Mouse (Mus musculus) T-cell, adult 2 months (primary cell): Measurements from ENCODE around the gene Mogs.

Experiments
- DNase-seq: peaks from one replicate; pipeline ENCODE4 v3.0.0; 2022; ENCODE audit warnings: low spot score

Mogs gene

DNA sequence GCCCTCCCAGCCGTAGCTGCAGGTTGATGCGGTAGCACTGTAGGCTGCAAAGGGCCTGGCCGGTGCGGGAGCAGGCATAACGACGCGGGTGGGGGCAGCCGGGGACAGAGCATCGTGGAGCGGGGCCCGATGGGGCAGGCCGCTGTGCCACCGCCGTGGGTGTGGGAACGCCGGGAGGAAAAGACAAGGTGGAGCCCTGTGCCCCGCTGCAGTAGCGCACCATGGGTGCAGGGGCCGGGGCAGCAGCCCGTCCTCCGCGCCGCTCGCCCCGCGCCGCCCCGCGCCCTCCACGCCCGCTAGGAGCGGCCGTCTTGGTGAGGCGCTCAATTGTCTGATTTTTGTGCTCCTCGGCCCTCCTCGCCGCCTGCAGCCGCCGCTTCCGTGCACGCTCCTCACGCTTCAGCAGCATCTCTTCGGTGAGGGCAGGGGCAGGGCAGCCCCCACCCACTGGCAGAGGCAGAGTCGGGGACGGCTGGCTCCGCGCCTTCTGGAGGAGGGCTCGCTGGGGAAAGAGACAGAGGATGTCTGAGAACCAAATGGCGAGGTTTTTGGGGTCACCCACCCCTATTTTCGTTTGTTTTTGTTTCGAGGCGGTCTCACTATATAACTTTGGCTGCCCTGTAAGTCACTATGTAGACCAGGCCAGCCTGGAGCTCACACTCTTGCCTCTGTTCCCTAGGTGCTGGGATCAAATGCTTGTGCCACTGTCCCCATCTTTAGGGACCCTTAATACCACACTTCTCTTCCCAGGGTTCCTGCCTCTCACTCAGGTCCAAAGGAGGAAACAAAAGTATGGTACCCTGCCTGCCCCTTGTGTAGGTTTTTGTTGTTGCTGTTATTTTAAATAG, 6.8 kb downstream of the Mogs start:
- DNase-seq = no peak

DNA sequence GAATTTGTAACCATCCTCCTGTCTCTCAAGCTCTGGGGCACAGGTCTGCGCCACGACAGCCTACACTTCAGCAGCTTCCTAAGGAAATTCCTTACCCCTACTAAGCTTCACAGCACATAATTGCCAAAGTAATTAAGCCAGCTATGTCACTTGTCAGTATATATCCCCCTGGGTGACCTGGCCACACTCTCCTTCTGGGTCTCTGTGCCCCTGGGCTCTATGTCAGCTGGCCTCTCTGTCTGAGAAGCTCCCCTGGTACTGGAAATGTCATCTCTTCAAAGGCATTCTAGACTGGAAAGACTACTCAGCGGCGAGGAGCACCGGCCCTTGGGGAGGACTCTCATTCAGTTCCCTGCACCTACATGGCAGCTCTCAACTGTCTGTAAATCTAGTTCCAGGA, 7.7 kb downstream of the Mogs start:
- DNase-seq = no peak

DNA sequence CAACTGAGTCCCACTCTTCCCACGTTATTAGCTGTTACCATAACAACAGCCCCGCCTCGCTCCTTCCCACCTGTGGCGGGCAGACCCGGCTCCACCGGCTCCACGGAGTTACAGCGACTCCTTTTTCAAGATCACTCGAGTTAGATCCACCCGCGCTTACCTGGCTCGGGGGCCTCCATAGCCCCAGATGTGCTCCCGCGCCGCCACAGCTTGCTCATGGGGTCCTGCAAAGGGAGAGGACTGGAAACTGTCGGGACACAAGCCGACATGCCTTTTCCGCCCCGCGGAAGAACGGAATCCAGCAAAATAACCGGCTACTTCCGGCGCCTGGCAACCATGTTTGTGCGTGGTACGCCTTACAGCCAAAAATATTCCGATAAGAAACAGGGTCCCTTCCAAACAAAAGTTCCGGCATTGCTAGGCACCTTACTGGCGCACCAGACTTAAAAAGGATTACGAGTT, 9.6 kb downstream of the Mogs start:
- peak; percentile 95 for DNase-seq

DNA sequence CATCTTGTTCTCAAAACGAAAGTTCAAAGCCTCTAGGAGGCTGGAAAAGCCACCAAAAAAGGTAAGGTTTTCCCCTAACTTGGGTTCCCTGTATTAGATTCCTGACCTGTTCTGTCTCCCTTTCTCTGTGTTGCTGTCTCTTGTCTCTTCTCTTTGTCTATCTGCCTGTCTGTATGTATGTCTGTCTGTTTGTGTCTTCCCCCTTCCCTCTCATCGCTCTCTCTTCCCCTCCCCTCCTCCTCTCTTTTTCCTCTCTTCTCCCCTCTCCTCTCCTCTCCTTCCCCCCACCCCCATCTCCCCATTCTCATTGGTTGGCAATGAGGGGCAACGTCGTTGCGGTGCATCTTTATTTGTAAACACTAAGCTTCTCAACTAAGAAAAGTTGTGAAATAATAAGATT, 10.0 kb downstream of the Mogs start, which contains the start of gene Ino80b:
Ino80b (minus strand) TSS at position 101 of the 400 bp plus-strand sequence.
- no peak for DNase-seq

DNA sequence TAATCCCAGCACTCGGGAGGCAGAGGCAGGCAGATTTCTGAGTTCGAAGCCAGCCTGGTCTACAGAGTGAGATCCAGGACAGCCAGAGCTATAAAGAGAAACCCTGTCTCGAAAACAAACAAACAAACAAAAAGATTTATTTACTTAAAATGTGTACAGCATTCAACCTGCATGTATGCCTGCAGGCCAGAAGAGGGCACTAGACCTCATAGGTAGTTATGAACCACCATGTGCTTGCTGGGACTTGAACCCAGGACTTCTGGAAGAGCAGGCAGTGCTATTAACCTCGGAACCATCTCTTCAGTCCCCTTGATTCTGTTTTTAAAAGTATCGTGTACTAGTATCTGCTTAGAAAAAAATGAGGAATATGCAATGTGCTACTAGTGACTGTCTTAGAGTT, 12.1 kb downstream of the Mogs start:
- DNase-seq = no peak

DNA sequence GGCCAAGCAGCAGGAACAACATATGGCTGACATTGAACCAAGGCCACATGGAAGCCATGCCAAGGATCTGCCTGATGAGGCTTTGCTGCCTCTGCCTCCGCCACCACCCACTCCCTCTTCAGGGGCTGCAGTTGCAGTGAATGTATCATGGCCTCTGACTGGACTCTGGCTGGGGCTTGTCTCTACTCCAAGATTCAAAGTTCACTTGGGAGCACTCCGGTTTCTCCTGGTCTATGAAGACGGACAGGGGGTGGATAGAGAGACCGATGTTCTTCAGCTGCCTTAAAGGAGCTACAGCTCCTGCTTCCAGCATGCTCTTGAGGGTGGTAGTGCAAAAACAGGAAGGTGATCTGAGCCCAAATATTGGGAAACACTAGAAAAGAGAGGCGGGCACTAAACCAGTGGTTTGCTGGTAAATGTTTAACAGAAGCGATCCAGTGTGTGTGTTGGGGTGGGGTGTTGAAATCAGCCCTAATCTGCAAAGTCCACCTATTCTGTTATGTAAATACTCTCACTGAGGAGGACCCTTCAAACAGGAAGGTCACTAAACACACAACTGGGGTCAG, 16.3 kb downstream of the Mogs start:
- DNase-seq = no peak

DNA sequence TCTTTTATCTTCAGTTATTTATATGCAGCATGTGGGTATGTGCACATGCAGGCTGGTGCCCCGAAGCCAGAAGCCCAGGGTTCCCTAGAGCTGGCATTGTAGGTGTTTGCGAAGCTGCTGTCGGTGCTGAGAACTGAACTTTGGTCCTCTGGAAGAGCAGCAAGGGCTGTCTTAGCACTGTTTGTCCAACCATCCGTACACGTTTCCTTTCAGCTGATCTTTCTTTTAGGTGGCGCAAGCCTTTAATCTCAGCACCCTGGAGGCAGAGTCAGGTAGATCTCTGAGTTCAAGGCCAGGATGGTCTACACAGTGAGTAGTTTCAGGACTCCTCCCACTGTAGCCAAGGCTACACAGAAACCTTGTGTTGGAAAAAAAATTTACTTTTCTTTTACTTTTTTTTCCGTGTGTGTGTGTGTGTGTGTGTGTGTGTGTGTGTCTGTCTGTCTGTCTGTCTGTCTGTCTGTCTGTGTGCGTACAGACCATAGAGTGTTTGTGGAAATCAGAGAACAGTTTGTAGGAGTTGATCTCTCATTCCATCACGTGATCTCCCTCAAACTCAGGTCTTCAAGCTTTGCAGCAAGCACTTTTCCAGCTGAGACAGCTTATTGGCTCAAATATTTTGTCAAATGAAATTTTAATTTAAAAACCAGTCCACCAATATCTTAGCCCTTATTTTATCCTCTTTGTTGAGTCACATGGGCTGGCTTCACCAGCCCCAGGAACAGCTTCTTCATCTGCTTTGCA, 17.1 kb downstream of the Mogs start:
- no peak for DNase-seq

DNA sequence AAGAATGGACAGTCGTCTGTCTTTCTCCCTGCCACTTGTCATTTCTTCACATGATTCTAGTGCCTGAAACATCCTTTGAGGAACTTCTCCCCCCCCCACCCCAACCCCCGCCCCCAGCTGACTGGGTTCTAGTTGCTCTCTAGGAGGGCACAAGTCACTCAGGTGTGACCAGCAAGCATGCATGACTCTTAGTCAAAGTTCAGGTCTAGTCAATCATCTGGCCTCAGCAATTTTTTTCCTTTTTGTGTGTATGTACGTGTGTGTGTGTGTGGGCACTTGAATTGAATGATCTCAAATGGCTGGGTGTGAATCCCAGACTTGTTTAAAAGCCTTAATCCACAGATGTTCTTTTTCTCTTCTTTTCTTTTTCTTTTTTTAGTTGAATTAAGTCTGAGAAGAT, 18.9 kb downstream of the Mogs start:
- no peak for DNase-seq

DNA sequence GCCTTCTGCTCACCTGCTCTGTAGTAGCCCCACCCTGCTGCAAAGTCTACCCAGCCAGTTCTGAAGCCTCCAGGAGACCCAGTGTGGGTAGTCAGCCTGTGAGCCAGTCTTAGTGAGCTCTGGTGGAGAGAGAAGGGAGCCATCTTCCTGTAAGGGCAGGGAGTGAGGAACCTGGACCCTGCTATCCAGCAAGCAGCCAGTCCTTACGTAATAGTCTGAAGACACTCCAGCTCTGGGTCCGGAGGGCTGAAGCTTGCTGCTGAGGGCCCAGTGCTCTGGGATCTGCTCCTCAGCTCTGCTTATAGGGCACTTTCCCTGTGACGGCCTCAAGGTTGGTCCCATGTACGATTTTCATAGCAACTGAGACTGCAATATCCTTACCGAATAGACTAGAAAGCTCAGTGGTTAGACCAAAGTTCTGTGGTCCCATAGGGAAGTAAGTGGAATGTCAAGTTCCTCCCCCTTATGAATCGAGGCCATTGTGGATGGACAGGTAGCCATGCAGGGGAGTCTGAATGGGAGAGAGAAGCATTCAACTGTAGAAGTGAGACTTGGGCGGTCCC, 19.7 kb downstream of the Mogs start, which contains the start of gene Rtkn:
Rtkn (plus strand) TSS at position 513 of the 563 bp plus-strand sequence.
- DNase-seq = no peak

DNA sequence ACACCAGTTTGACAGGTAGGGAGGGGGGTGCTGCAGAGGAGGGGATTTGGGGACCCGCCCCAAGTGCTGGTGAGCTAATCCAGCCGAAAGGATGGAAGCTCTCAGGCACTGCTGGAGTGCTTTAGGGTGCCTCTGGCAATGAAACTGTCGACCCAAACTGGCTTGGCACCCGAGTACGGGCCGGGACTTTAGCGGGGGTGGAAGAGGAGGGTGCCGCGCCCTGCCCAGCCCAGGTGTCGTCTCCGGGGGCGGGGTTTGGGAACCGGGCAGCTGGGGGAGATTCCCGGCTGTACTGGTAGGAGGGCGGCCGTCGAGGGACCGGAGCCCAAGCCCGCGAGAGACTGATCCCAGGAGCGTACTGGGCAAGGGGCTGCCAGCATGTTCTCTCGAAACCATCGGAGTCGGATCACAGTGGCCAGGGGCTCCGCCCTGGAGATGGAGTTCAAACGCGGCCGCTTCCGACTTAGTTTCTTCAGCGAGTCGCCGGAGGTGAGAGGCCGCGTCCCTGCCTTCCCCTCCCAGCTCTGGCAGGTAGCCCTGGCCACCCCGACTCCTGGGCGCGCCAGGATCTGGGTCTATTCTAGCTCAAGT, 20.4 kb downstream of the Mogs start:
- no peak for DNase-seq

DNA sequence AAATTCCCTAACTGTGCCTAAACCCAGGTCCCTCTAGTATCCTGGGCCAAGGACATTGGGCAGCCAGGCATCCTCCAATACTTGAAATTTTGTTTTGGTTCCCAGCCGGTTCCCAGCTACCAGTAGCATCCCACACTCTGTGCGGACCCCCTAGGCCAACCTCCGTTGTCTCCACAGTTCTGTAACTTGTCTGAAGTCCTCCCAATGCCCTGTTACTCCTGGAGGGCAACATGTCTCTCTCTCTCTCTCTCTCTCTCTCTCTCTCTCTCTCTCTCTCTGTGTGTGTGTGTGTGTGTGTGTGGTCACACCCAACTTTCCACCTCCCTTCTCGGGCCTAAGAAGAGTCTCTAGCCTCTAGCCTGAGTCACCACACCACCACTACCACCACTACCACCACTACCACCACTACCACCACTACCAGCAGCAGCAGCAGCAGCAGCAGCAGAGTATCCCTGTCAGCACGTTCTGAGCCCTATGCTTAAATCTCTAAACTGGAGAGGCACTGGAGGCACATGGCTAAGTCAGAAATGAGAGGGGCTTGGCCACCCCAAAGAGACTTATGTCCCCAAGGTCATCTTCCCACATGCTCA, 21.1 kb downstream of the Mogs start:
- no peak for DNase-seq

DNA sequence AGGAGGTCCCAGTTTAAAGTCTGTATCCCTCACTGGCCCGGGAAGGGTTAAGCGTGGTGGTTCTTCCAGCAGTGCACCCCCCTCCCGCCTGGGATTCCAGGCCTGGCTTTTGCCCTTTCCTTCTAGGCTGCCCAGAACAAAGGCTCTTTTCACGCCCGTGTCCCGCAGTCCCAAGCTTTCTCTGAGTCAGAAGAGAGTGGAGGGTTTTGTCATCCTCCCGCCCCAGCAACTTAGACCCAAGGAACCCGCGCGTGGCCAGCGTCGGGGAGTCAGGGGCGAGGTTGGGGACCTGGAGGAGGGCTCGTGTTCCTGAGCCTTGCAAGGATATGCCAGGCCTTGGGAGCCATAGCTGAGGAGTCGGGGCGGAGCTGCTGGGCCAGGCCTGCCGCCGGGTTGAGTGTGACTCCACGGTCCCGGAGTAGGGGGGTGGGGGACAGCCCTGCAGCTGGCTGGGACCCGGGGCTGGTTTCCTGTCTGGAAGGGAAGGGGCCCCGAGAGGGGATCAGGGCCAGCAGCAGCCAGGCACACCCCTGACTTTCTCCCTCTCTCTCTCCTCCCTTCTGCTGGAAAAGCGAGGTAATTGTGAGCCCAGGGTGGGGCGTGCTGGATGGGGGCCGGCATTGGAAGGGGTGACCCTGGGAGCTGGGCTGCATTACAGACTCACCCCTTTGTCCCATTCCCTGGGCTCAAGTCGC, 21.7 kb downstream of the Mogs start:
- no peak for DNase-seq

DNA sequence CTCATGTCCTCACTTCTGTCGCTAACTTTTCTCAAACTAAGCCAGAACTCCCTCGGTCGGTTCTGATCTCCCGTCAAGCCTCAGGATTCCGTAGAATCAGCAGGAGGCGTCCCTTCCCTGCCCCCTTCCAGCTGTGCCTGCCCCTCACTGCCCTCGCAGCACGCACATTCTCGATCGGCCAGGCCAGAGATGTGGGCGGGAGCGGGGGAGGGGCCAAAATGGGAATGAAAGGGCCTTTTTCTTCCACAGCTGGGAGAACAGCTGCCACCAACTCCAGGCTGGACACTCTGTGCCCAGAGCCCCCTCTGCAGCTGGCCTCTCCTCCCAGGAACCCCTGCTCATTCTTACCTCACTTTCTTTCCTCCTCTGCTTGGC, 22.3 kb downstream of the Mogs start:
- DNase-seq = no peak

DNA sequence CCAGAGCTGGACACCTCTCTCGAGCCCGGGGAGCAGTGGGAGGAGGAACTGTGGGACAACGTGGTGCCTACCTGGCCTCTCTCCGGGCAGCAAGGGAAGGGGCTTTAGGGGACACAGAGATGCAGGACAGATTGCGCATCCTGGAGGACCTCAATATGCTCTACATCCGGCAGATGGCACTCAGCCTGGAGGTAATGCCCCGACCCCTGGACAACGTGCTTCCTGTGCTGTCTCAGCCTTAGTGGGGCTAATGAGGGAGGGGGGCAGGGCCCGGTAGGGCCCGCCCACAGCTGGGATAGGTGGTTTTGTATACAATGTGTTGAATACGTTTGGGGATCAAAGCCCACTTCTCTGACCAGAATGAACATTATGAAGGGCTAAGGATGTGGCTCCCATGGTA, 22.8 kb downstream of the Mogs start:
- no peak for DNase-seq

DNA sequence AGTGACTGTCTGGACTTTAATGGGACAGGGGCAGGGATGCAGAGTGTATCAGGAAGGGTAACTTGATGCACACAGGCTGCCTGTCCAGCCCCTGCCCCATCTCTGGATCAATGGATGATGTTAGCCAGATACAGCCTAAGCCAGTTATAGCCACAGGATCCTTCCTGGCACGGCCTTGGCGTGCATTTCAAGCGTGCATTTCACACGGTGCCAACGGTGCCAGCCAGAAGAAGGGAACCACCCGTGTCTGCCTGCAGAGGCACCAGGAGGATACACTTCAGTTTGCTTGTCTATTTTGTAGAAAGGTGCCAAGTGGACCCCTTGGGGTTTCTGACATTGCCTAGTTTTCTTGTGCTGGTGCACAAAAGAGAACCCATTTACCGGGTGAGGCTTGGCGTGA, 24.7 kb downstream of the Mogs start:
- DNase-seq = no peak

DNA sequence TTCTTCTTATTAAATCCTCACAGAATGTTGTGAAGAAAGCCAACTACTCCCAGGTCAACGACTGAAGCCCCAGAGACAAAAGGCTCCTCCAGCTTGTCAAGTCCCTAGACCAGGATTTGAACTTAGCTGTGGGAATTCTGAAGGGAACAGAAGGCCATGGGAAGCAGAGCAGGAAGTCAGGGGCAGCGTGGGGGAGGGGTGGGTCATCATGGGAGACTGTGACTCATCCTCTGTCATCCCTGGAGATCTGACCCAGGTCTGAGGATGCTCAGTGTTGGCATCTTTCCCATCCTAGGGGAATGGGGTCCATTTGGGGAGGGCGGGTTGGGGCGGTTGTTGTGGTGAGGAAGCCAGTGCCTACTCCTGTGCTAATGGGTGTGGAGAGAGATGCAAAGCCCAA, 26.3 kb downstream of the Mogs start:
- no peak for DNase-seq

DNA sequence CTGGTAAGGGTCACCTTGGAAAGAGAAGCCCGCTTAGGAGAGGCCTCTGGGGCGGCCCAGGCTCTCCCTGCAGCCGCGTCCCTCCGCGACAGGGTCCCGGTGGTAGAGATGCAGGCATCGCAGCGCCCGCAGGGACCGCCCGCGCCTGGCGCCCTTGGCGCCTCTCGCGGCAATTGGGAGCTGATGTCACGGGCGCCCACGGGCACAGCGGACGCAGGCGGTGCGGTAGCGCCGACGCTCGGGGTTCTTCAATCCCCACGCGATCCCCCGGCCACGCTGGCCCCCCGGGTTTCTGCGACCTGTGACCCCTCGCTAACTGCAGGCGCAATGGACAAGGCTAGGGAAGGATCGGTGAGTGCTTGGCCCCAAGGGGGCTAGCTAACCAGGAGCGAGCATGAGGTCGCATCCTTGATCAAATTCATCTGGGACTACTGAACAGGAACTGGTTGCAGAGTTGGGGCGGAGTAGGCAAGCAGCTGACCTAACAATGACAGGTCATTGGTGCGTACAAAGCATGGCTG, 27.0 kb downstream of the Mogs start:
- DNase-seq = no peak

DNA sequence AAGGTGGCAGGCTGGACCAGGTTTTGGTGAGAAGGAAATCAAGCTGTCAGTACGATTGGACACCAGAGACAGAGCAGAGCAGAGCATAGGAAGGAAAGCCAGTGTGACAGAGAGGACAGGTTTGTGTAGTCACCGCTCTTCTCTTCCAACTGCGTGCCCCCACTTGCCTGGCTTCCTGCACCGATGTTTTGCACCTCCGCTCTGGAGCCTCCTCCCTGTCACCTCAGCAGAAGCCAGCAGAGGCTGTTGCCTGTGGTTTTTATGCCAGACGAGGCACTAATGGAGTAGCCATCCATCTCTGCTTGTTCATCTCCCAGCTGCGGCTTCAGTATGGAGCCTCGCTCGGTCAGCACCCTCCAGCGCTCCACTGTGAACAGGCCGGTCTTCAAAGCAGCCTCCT, 27.6 kb downstream of the Mogs start:
- no peak for DNase-seq

DNA sequence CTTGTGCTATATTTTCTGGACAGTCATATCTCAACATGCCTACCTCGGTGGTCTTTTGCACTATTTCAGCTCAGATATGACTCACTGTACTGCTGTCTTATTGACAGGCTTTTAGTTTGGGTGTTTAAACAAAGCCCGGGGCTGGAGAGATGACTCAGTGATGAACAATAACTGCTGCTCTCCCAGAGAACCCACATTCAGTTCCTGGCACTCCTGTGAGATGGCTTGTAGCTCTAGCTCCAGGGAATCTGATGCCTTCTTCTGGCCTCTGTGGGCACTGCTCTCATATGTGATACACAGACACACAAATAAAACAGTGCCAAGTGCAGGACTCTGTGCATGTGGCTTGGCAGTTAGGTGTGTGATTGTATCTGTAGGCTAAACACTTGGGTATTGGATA, 29.9 kb downstream of the Mogs start:
- DNase-seq = no peak

DNA sequence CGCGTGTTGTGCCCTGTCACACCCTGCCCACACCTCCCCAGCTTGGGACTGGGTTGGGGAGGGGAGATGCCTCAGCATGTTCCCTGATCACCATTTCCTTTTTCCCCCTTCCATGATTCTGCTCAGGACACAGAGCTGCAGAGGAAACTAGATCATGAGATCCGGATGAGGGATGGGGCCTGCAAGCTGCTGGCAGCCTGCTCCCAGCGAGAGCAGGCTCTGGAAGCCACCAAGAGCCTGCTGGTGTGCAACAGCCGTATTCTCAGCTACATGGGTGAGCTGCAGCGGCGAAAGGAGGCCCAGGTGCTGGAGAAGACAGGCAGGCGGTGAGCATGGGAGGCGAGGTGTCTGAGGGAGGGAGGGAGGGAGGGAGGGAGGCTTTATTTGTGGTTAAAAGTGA, 30.5 kb downstream of the Mogs start:
- DNase-seq = no peak

DNA sequence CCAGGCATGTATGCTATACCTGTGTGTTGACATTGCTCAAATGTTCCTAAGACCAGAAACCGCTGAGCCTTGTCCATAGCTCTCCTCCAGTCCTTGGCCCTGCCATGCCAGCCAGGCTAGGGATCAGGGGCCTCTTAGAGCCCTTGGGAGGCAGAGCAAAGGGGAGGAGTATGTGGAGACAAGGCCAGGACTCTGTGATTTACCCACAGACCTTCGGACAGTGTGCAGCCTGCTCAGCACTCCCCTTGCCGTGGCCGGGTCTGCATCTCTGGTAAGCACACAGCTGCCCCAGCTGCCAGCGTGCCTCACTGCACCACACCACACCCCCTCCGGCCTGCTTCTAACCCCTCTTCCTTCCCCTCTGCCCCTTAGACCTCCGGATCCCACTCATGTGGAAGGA, 32.0 kb downstream of the Mogs start:
- no peak for DNase-seq
